8 mouse cellular contexts compared by ENCODE assay signal in genomic region chr8:4325751-4326036, GRCm38 (mm10). TPM values are rescaled to one million over a fixed set of nuclear protein-coding genes. Genes with fewer than 3 reads are reported as not detected.
DNase-seq lines count a peak whose midpoint lies in the region; ATAC-seq lines count a peak whose summit lies in the region.

No protein-coding gene starts in this region.

- peaks cover 26% of the 10 kb centered on the region for H3K36me3 ChIP-seq in lung, embryonic 16.5 days (ENCODE audit: control insufficient read depth, insufficient read depth, low read length)
- H3K36me3 ChIP-seq in limb, embryonic 10.5 days, result peaks cover 68% of the 10 kb centered on the region
- H3K36me3 ChIP-seq in neural tube, embryonic 15.5 days, result peaks cover 44% of the 10 kb centered on the region

- no peaks in the 10 kb centered on the region for H3K9me3 ChIP-seq in lung, embryonic 16.5 days (ENCODE audit: control insufficient read depth, low read length)
- no peaks in the 10 kb centered on the region for H3K9me3 ChIP-seq in limb, embryonic 10.5 days (replicated peaks)
- no peaks in the 10 kb centered on the region for H3K9me3 ChIP-seq in neural tube, embryonic 15.5 days (replicated peaks)

- H3K27ac ChIP-seq in lung, embryonic 16.5 days (ENCODE audit: low read length), result peak overlapping the region; percentile 88
- peak overlapping the region; percentile 97 for H3K27ac ChIP-seq in limb, embryonic 10.5 days
- peak overlapping the region; percentile 93 for H3K27ac ChIP-seq in neural tube, embryonic 15.5 days (replicated peaks)

- H3K4me1 ChIP-seq in lung, embryonic 16.5 days (replicated peaks; ENCODE audit: control insufficient read depth, insufficient read depth, low read length), result peaks cover 13% of the 10 kb centered on the region
- H3K4me1 ChIP-seq in limb, embryonic 10.5 days, result peaks cover 19% of the 10 kb centered on the region
- H3K4me1 ChIP-seq in neural tube, embryonic 15.5 days, result peaks cover 50% of the 10 kb centered on the region

- H3K9ac ChIP-seq in lung, embryonic 16.5 days (ENCODE audit: low read length), result peak overlapping the region; percentile 75
- H3K9ac ChIP-seq in neural tube, embryonic 15.5 days (replicated peaks), result peak overlapping the region; percentile 82

- H3K4me2 ChIP-seq in lung, embryonic 16.5 days (ENCODE audit: low read depth, low read length), result peak overlapping the region; percentile 73
- peak overlapping the region; percentile 75 for H3K4me2 ChIP-seq in neural tube, embryonic 15.5 days

- no peak for ATAC-seq in lung, embryonic 16.5 days (ENCODE audit: low read depth)
- peak; percentile 1; the same call in 1 of the 2 replicates for ATAC-seq in erythroblast, adult 5-6 weeks (replicated peaks; ENCODE audit: low FRiP score, poor library complexity, severe bottlenecking)
- ATAC-seq in neural tube, embryonic 15.5 days (ENCODE audit: low FRiP score), result no peak

- no peaks in the 10 kb centered on the region for H3K27me3 ChIP-seq in lung, embryonic 16.5 days (ENCODE audit: control insufficient read depth, insufficient read depth, low read depth, low read length)
- H3K27me3 ChIP-seq in limb, embryonic 10.5 days (ENCODE audit: low read depth, poor library complexity, severe bottlenecking), result no peaks in the 10 kb centered on the region
- H3K27me3 ChIP-seq in neural tube, embryonic 15.5 days (replicated peaks), result no peaks in the 10 kb centered on the region

- WGBS in lung, embryonic 16.5 days, result 23% methylated on average over 7 of the region's 7 CpGs
- 48% methylated on average over 7 of the region's 7 CpGs for WGBS in limb, embryonic 10.5 days
- WGBS in neural tube, embryonic 15.5 days, result 40% methylated on average over 7 of the region's 7 CpGs

- H3K4me3 ChIP-seq in lung, embryonic 16.5 days (ENCODE audit: low read length), result peak overlapping the region; percentile 84
- peak overlapping the region; percentile 98 for H3K4me3 ChIP-seq in limb, embryonic 10.5 days
- H3K4me3 ChIP-seq in neural tube, embryonic 15.5 days (replicated peaks), result peak overlapping the region; percentile 71

- no peak for DNase-seq in lung, adult 18-20 months
- no peak for DNase-seq in limb, embryonic 10.5 days (ENCODE audit: low spot score)
- DNase-seq in cerebellum, postnatal 4 days (ENCODE audit: low spot score in 2 of 2), result no peak
- DNase-seq in thymus, postnatal 14 days, result no peak
- DNase-seq in cerebellum, adult 8-10 months, result no peak

RNA-seq across cellular contexts. Expression of gene Elavl1, which starts 0.5 kb away (rescaled TPM):
- 197 and 224 TPM in 2 replicates for polyA plus RNA-seq in lung, embryonic 16.5 days (2015; fragmentation: Nextera tagmentation; extraction: Ambion mirVana)
- total RNA-seq in erythroblast, adult 5-6 weeks (2015; ENCODE audit: low replicate concordance), result 22.3 and 28.2 TPM in 2 replicates
- total RNA-seq in erythroblast, adult 5-6 weeks (2017; ENCODE audit: low replicate concordance), result 17.0 and 26.2 TPM in 2 replicates
- polyA plus RNA-seq in limb, embryonic 10.5 days (2016; fragmentation: Nextera tagmentation; extraction: Ambion mirVana), result 373 and 395 TPM in 2 replicates
- polyA plus RNA-seq in neural tube, embryonic 15.5 days (2015; fragmentation: Nextera tagmentation; extraction: Ambion mirVana), result 92.5 and 112 TPM in 2 replicates

RNA-seq across cellular contexts. Expression of gene Ccl25, which starts 0.7 kb away (rescaled TPM):
- polyA plus RNA-seq in lung, embryonic 16.5 days (2015; fragmentation: Nextera tagmentation; extraction: Ambion mirVana), result 18.2 and 25.8 TPM in 2 replicates
- 14.4 and 15.9 TPM in 2 replicates for total RNA-seq in erythroblast, adult 5-6 weeks (2015; ENCODE audit: low replicate concordance)
- total RNA-seq in erythroblast, adult 5-6 weeks (2017; ENCODE audit: low replicate concordance), result 7.4 and 12.0 TPM in 2 replicates
- 24.2 and 27.9 TPM in 2 replicates for polyA plus RNA-seq in limb, embryonic 10.5 days (2016; fragmentation: Nextera tagmentation; extraction: Ambion mirVana)
- 19.7 and 113 TPM in 2 replicates for polyA plus RNA-seq in neural tube, embryonic 15.5 days (2015; fragmentation: Nextera tagmentation; extraction: Ambion mirVana)

RNA-seq across cellular contexts. Expression of gene Timm44, which starts 50.0 kb away (rescaled TPM):
- 56.5 and 57.2 TPM in 2 replicates for polyA plus RNA-seq in lung, embryonic 16.5 days (2015; fragmentation: Nextera tagmentation; extraction: Ambion mirVana)
- 11.7 and 24.2 TPM in 2 replicates for total RNA-seq in erythroblast, adult 5-6 weeks (2015; ENCODE audit: low replicate concordance)
- 19.4 and 31.6 TPM in 2 replicates for total RNA-seq in erythroblast, adult 5-6 weeks (2017; ENCODE audit: low replicate concordance)
- 71.3 and 75.7 TPM in 2 replicates for polyA plus RNA-seq in limb, embryonic 10.5 days (2016; fragmentation: Nextera tagmentation; extraction: Ambion mirVana)
- 44.2 and 48.5 TPM in 2 replicates for polyA plus RNA-seq in neural tube, embryonic 15.5 days (2015; fragmentation: Nextera tagmentation; extraction: Ambion mirVana)
